Mouse (Mus musculus) midbrain, embryonic 10.5 days (tissue): Measurements from ENCODE around the gene Trim25. TPM values are rescaled to one million over a fixed set of nuclear protein-coding genes. Genes with fewer than 3 reads are reported as not detected.
A peak's percentile ranks its signal among the peaks of the same experiment; 100 is the strongest.

ENCODE experiments used
- DNase-seq: peaks from one replicate; pipeline ENCODE4 v3.0.0-alpha.2; 2017; ENCODE audit warnings: low spot score
- H3K27ac ChIP-seq: fragments of 300-500 bp; sonication (generic); replicated peaks from 2 replicates; pipeline ENCODE4 v1.5.1; 2016; ENCODE audit warnings: mild to moderate bottlenecking
- H3K27me3 ChIP-seq: fragments of 300-500 bp; sonication (generic); 2 replicates; pipeline ENCODE4 v1.6.1; 2016; ENCODE audit warnings: low read depth, mild to moderate bottlenecking; ENCODE audit not compliant: poor library complexity, severe bottlenecking
- H3K36me3 ChIP-seq: fragments of 300-500 bp; sonication (generic); 2 replicates; pipeline ENCODE4 v1.6.1; 2016; ENCODE audit warnings: mild to moderate bottlenecking, moderate library complexity
- H3K4me1 ChIP-seq: fragments of 300-500 bp; sonication (generic); 2 replicates; pipeline ENCODE4 v1.6.1; 2016
- H3K4me3 ChIP-seq: fragments of 300-500 bp; sonication (generic); 2 replicates; pipeline ENCODE4 v1.5.1; 2016; ENCODE audit warnings: mild to moderate bottlenecking, moderate library complexity
- H3K9me3 ChIP-seq: fragments of 300-500 bp; sonication (generic); replicated peaks from 2 replicates; pipeline ENCODE4 v1.6.1; 2016; ENCODE audit warnings: mild to moderate bottlenecking
- WGBS: fragments of 180-500 bp; shearing (Covaris S2); methylation state at CpG from one replicate; pipeline ENCODE4 v1.1.7; 2016; 5-methylcytosine and 5-hydroxymethylcytosine counted together
- polyA plus RNA-seq: library from polyadenylated mRNA; unstranded; fragments of >200 nt; fragmentation: Nextera tagmentation; extraction: Ambion mirVana; gene quantifications from 2 replicates; pipeline ENCODE4 v1.2.1, GENCODE M21; 2016

Gene Trim25
- polyA plus RNA-seq: 3.0 and 3.3 TPM in 2 replicates

DNA sequence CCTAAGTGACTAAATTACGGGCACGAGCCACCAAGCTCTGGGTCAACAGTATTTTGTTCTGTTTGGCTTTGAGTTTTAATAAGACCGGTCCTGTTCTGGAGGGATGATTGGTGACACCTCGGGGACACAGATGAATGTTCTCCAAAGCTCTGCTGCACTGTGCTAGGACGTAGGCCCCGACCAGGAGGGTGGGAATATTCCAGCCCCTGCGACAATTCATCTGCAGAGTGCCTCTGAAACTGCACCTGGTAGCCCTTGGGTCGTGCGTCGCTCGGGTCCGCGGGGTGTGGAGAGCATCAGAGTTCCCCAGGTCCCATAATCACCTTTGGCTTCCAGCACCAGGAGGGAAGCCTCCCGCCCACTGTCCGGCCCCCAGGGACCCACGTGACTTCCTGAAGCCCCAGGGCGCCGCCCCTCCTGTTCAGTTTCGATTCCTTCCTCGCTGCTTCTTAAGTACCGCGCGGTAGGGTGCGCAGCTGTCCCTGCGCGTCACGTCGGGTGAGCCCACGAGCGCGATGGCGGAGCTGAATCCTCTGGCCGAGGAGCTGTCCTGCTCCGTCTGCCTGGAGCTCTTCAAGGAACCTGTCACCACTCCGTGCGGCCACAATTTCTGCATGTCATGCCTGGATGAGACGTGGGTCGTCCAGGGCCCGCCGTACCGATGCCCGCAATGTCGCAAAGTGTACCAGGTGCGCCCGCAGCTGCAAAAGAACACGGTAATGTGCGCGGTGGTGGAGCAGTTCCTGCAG is at the start of gene Trim25:
Trim25 (plus strand) TSS at position 403 of the 749 bp plus-strand sequence.
- Histone ChIP-seq H3K9me3 (no peaks in the 10 kb centered on the region), H3K4me3 (peak within 1 kb of the TSS; percentile 52), H3K27me3 (peaks cover 37% of the 10 kb centered on the region), H3K27ac (peak within 1 kb of the TSS; percentile 46), H3K36me3 (no peaks in the 10 kb centered on the region), H3K4me1 (peaks cover 22% of the 10 kb centered on the region)
- WGBS: 2% methylated on average over 48 of the region's 48 CpGs
- DNase-seq: peak; percentile 50

DNA sequence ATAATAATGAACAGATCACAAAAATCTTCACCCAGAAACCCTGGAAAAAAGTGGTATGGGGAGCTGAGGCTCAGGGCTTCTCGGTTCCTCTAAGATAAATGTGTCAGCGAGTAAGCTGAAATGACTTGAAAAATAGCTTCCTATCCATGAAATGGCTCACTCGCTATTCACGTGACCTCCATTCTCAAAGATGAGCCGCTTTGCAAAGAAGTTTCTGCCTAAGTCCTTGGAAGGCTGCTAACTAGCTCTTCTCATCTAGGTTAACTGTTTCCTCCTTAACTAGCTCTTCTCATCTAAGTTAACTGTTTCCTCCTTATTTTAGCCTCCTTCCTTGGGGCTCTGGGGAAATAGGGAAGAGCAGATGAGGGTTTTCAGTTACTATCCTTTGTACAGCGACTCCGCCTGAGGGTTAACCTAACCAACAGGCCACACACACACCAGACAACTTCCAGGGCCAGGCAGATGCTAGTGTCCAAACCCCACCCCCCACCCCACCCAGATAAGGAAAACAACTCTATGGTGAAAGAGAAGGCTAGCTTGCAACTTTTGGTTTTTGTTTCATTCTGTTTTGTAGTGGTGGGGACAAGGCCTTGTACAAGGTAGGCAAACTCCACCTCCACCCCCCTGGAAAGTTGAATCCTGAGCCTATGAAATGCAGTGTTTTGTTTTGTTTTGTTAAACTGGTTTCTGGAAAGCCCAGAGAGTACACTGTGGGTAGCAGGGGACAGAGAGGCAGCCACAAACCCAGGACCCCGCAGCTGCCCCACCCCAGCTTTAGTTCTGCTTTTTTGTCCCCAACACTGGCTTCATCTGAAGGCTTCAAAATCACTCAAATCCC is 49.2 kb upstream of the Trim25 start:
- H3K9me3 ChIP-seq: no peaks in the 10 kb centered on the region
- H3K4me3 ChIP-seq: no peak overlapping the region
- no peak overlapping the region for H3K27ac ChIP-seq
- WGBS: 90% methylated on average over 8 of the region's 8 CpGs
- no peaks in the 10 kb centered on the region for H3K27me3 ChIP-seq
- H3K36me3 ChIP-seq: peaks cover 69% of the 10 kb centered on the region
- DNase-seq: no peak
- peaks cover 18% of the 10 kb centered on the region for H3K4me1 ChIP-seq

DNA sequence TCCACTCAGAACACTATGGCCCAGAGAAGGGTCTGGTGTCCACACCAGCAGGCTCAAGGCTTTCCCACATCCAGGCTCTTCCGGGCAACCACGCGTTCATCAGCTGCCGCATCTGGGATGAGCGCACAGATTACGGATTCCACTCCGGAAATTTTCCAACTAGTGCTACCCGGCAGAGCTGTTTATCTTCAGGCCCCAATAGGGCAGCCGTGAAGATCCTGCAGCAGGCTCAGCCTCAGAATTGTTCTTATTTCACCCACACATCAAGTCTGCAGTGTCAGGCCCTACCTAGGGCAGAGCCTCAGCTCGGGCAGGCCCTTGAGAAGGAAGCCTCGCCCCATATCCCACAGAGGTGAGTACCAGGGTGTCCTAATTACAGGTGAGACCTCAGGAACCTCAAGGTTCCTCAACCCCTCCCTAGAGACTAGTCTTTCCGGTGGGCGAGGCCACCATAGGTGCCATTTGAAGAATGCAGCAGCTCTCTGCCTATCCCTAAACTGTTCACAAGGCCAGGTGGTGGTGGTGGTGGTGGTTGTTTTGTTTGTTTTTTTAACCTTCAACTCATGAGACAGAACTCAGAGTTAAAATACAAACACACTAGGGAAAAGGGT is 48.4 kb upstream of the Trim25 start:
- no peaks in the 10 kb centered on the region for H3K27me3 ChIP-seq
- H3K36me3 ChIP-seq: peaks cover 62% of the 10 kb centered on the region
- no peaks in the 10 kb centered on the region for H3K9me3 ChIP-seq
- peaks cover 23% of the 10 kb centered on the region for H3K4me1 ChIP-seq
- no peak overlapping the region for H3K27ac ChIP-seq
- WGBS: 93% methylated on average over 13 of the region's 13 CpGs
- DNase-seq: no peak
- H3K4me3 ChIP-seq: no peak overlapping the region

DNA sequence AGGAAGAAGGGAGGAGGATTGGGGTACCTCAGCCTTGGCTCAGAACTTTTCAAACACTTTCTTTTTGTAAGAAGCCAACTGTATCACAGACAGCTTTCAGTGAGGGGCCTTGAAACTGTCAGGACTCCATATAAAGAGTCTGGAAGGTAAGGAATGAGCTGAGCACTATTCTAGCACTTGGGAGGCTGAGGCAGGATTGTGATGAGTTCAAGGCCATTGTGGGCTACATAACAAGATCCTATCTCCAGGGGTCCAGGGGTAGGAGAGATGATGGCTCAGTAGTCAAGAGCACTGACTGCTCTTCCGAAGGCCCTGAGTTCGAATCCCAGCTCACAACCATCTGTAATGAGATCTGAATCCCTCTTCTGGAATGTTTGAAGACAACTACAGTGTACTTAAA is 47.6 kb upstream of the Trim25 start:
- peaks cover 55% of the 10 kb centered on the region for H3K36me3 ChIP-seq
- no peaks in the 10 kb centered on the region for H3K9me3 ChIP-seq
- whole genome bisulfite sequencing: 94% methylated on average over 2 of the region's 2 CpGs
- H3K4me3 ChIP-seq: no peak overlapping the region
- peaks cover 23% of the 10 kb centered on the region for H3K4me1 ChIP-seq
- H3K27ac ChIP-seq: no peak overlapping the region
- no peak for DNase-seq
- no peaks in the 10 kb centered on the region for H3K27me3 ChIP-seq

DNA sequence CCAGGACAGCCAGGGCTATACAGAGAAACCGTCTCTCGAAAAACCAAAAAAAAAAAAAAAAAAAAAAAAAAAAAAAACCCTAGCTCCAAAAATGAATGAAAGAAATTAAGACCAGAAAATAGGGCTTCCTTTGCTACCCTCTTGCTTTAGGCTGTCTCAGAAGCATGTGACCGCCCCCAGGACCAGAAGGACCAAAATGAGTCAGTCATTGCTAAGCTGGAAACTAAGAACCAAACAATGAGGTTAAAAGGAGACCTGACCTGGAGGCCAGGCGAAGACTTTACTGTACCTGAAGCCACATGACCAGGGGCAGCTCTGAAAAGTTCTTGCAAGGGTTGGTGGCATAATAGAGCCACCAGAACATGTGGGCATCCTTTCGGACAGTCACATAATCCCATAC is 47.1 kb upstream of the Trim25 start:
- Histone ChIP-seq H3K36me3 (peaks cover 50% of the 10 kb centered on the region), H3K27ac (no peak overlapping the region), H3K4me1 (peaks cover 23% of the 10 kb centered on the region), H3K9me3 (no peaks in the 10 kb centered on the region), H3K27me3 (no peaks in the 10 kb centered on the region), H3K4me3 (no peak overlapping the region)
- 94% methylated on average over 5 of the region's 5 CpGs for WGBS
- DNase-seq: no peak

DNA sequence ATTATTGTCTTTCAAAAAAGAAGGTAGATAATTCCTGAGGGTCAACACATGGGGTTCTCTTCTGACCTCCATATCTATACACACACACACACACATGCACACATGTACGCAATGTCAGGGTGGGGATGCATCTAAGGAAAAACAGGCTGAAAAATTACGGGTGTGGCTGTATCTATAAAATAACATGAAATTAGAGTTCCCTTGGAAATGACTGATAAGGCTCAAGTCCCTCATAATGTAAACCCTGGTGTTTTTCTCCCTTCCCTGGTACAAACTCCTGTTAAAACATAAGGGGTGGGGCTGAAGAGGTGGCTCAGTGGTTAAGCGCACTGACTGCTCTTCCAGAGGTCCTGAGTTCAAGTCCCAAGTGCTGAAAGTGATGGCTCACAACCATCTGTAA is 45.6 kb upstream of the Trim25 start:
- WGBS: 96% methylated on average over 3 of the region's 3 CpGs

DNA sequence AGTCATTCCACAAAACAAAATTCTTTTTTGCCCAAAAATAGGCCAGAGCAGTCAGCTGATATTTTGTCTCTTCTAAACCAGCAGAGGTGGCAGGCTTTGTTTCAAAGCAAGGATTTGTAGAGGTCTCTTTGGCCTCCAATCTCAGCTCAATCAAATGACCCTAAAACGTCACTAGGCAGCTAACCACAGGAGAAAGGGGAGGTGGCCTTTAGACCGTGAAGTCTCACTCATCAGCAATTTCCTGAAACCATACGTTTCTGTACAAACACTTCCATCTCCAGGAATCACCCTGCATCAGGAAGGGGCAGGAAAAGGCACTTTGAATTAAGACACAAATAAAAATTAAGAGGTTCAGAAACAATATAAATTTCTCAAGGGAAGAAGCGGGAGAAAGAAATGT is 44.4 kb upstream of the Trim25 start:
- Histone ChIP-seq H3K9me3 (no peaks in the 10 kb centered on the region), H3K4me1 (peaks cover 23% of the 10 kb centered on the region), H3K27ac (peak overlapping the region; percentile 85), H3K36me3 (peaks cover 30% of the 10 kb centered on the region), H3K4me3 (peak overlapping the region; percentile 58), H3K27me3 (no peaks in the 10 kb centered on the region)
- WGBS: 1% methylated on average over 4 of the region's 4 CpGs
- peak; percentile 36 for DNase-seq

More for the DNA sequence above, 45.6 kb upstream of the Trim25 start:
- Histone ChIP-seq H3K4me3 (peak overlapping the region; percentile 58; the same call in 1 of the 2 replicates), H3K27me3 (no peaks in the 10 kb centered on the region), H3K4me1 (peaks cover 23% of the 10 kb centered on the region), H3K36me3 (peaks cover 43% of the 10 kb centered on the region), H3K9me3 (no peaks in the 10 kb centered on the region), H3K27ac (no peak overlapping the region)
- DNase-seq: no peak

DNA sequence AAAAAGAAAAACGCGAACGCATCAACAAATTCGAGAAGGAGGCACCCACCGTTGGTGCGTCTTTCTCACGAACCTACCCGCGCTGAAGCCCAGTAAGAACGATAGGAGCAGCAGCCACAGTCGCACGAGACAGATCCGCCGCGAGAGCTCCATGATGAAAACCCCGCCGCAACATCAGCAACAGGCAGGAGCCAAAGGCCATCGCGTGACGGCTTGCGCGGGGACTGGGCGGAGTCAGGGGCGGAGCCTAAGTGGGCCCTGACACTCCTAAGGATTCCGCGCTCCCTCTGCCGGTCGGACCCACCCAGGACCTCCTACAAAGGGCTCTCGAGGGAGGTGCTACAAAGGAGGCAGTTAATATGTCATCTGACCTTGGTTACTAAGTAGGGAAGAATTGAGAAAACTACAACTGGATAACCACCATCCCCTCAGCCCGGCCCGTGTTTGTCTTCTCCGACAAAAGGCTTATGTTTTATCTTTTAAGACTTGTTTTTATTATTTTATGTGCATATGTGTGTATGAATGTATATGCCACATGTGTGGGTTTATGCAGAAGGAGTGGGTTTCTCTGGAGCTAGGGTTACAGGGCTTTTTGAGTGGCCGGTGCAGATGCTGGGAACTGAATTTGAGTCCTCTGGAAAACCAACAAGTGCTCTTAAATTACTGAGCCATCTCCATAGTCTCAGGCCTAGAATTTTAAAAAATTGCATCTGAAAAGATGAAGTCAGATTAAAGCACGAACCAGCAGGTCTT is 43.8 kb upstream of the Trim25 start, which contains the start of gene Scpep1:
Scpep1 (minus strand) TSS at position 249 of the 753 bp plus-strand sequence.
- peaks cover 25% of the 10 kb centered on the region for H3K36me3 ChIP-seq
- WGBS: 6% methylated on average over 34 of the region's 34 CpGs
- no peaks in the 10 kb centered on the region for H3K9me3 ChIP-seq
- peak within 1 kb of the TSS; percentile 85 for H3K27ac ChIP-seq
- peak within 1 kb of the TSS; percentile 58 for H3K4me3 ChIP-seq
- H3K4me1 ChIP-seq: peaks cover 23% of the 10 kb centered on the region
- no peaks in the 10 kb centered on the region for H3K27me3 ChIP-seq
- peak; percentile 96 for DNase-seq

DNA sequence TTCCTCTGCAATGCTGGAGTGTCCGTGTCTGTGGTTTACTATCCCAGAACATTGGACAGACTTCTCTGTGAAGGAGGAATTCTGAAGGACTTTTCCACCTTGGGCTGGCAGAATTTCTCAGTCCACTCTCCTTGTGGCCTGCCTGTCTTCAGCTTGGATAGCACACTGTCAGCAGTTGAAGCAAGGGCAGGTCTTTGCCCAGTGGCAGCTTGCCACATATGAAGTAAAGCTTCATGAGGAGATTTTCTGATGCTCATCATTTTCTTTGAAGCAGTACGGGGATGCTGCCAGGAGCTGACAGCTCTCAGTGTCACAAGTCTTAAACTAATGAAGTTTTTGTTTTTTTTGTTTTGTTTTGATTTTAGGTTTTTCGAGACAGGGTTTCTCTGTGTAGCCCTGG is 40.3 kb upstream of the Trim25 start:
- no peaks in the 10 kb centered on the region for H3K9me3 ChIP-seq
- no peak overlapping the region for H3K27ac ChIP-seq
- peaks cover 15% of the 10 kb centered on the region for H3K4me1 ChIP-seq
- H3K27me3 ChIP-seq: no peaks in the 10 kb centered on the region
- H3K4me3 ChIP-seq: no peak overlapping the region
- 81% methylated on average over 3 of the region's 3 CpGs for WGBS
- no peaks in the 10 kb centered on the region for H3K36me3 ChIP-seq
- no peak for DNase-seq

DNA sequence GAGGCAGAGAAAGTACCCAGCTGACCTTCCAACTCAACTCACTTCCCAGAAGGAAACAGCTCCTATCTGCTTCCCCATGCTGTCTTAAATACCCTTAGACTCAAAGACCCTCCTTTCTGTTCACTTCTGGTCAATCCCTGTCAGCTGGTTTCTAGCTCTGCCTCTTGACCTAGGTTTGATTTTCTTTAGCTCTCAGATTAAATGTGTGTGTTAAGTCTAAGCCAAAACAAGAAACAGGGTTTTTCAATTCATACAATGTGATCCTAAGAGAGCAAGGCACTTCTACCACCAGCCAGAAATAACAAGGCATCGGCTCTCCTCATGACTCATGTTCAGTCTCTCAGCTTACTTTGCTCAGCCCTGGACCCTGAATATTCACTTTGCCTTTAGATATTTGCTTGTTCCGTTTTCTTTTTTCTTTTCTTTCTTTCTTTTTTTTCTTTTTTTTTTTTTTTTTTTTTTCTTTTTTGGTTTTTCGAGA is 32.3 kb upstream of the Trim25 start, which contains the start of gene Elobl:
Elobl (minus strand) TSS at position 51 of the 481 bp plus-strand sequence.
- H3K9me3 ChIP-seq: no peaks in the 10 kb centered on the region
- H3K27ac ChIP-seq: no peak within 1 kb of the TSS
- no peaks in the 10 kb centered on the region for H3K4me1 ChIP-seq
- 97% methylated on average over 2 of the region's 3 CpGs for WGBS
- no peaks in the 10 kb centered on the region for H3K27me3 ChIP-seq
- no peak within 1 kb of the TSS for H3K4me3 ChIP-seq
- no peak for DNase-seq
- no peaks in the 10 kb centered on the region for H3K36me3 ChIP-seq

DNA sequence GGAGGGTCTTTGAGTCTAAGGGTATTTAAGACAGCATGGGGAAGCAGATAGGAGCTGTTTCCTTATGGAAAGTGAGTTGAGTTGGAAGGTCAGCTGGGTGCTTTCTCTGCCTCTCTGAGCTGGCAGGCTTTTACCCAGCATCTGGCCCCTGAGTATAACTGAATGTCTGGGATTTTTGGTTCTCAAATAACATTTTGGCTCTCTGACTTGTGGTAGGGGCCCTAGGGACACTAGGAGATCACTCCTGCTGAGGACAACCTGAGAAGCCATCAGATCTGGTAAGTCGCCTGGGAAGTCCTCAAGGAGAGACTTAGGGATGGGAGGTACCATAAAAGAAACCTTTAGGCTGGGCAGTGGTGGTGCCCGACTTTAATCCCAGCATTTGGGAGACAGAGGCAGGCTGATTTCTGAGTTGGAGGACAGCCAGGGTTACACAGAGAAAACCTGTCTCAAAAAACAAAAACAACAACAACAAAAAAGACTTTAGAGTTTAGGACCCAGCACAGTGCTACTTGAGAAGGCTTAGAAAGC is 28.9 kb upstream of the Trim25 start, which contains the start of gene Coil:
Coil (plus strand) TSS at position 51 of the 531 bp plus-strand sequence.
- no peak within 1 kb of the TSS for H3K4me3 ChIP-seq
- DNase-seq: no peak
- peaks cover 10% of the 10 kb centered on the region for H3K4me1 ChIP-seq
- H3K27ac ChIP-seq: no peak within 1 kb of the TSS
- no peaks in the 10 kb centered on the region for H3K36me3 ChIP-seq
- no peaks in the 10 kb centered on the region for H3K9me3 ChIP-seq
- H3K27me3 ChIP-seq: no peaks in the 10 kb centered on the region
- 37% methylated on average over 2 of the region's 2 CpGs for WGBS
